Mouse (Mus musculus) E14TG2a.4 (cell line): ENCODE results near the gene Helt.

Experiments used
- CTCF ChIP-seq: conservative IDR thresholded peaks from 2 replicates; pipeline ENCODE4 v1.5.1; 2014; ENCODE audit warnings: low read length
- POU5F1 ChIP-seq: IDR thresholded peaks from 2 replicates; pipeline ENCODE4 v1.6.1; 2014; ENCODE audit warnings: low read length, borderline replicate concordance

DNA sequence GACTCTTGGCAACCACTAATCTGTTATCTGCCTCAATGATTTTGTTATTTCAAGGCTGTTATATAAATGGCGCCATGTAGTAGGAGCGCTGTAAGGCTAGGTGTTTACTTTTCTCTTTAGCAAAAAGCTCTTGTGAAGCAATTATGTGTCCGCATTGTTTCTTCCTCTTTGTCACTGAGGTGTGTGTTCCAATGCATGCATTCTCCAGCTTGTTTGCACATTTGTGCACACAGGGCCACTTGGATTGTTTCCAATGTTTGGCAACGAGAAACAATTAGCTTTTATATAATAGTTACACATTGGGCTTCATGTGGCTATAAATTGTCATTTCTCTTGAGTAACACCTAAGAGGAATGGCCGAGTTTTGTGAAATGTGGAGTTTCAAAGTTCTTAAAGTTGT lies 44.8 kb upstream of the Helt start:
- TF ChIP-seq CTCF (no peak), POU5F1 (no peak)
